31 mouse cellular contexts compared by ENCODE assay signal in the genomic region with DNA sequence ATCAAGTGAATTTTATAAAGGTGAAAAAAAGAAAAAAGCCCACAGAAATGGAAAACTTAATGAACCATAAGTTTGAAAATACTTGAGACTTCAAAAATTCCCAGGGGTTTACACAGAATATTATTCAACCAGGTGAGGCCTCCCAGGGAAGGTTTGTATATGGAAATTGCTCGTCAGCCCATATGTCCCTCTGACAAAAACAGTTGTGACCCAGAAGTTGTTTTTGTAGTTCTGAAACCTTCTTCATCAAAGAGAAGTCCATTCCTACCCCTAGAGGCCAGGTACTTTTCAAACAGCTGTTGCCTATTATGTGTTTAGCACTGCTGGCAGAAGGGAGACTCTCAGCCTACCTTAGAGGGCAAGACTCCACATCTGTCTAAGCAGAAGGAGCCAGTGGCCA.
"Had no signal": no experiment of that assay in that cellular context is flagged by ENCODE, and none has a peak within 500 bp of the region (broad histone marks: within the 10 kb centered on the region; RNA-seq: fewer than 3 reads in every experiment).

No protein-coding gene starts in this region.

- H3K27me3 ChIP-seq: heart, embryonic 12.5 days; heart, embryonic 13.5 days; heart, embryonic 15.5 days; hindbrain, embryonic 12.5 days; hindbrain, embryonic 13.5 days; hindbrain, embryonic 15.5 days; intestine, embryonic 15.5 days; kidney, embryonic 15.5 days had no signal

- DNase-seq: heart, postnatal 10 days; heart, postnatal 14 days; heart, postnatal 36 days; heart, postnatal 4 days; kidney, adult 11 months; kidney, adult 18-20 months; kidney, adult 2 months; kidney, adult 8-10 months; kidney, adult 9 months; kidney, postnatal 10 days; kidney, postnatal 14 days; kidney, postnatal 25 days; kidney, postnatal 36 days; kidney, postnatal 4 days; layer of hippocampus, adult 9-11 months; layer of hippocampus, postnatal 36 days had no signal

- H3K27ac ChIP-seq: heart, embryonic 13.5 days; heart, embryonic 15.5 days; hindbrain, embryonic 10.5 days; hindbrain, embryonic 12.5 days; hindbrain, embryonic 13.5 days; hindbrain, embryonic 14.5 days; hindbrain, embryonic 15.5 days; hindbrain, postnatal 0 days; intestine, embryonic 15.5 days; kidney, embryonic 15.5 days; kidney, postnatal 0 days; layer of hippocampus, adult 2 months; left cerebral cortex, adult 2 months had no signal

- H3K36me3 ChIP-seq: heart, embryonic 12.5 days; heart, embryonic 13.5 days; heart, embryonic 15.5 days; hindbrain, embryonic 10.5 days; hindbrain, embryonic 12.5 days; hindbrain, embryonic 13.5 days; hindbrain, embryonic 15.5 days; intestine, embryonic 15.5 days; kidney, embryonic 15.5 days had no signal

- H3K4me1 ChIP-seq: heart, embryonic 12.5 days; heart, embryonic 13.5 days; heart, embryonic 15.5 days; hindbrain, embryonic 10.5 days; hindbrain, embryonic 12.5 days; hindbrain, embryonic 13.5 days; hindbrain, embryonic 15.5 days; intestine, embryonic 15.5 days; kidney, embryonic 15.5 days had no signal

- H3K9ac ChIP-seq: heart, embryonic 12.5 days; heart, embryonic 13.5 days; heart, embryonic 15.5 days; hindbrain, embryonic 12.5 days; hindbrain, embryonic 13.5 days; hindbrain, embryonic 14.5 days; hindbrain, embryonic 15.5 days; intestine, embryonic 15.5 days; kidney, embryonic 15.5 days had no signal

- H3K4me2 ChIP-seq: heart, embryonic 11.5 days; heart, embryonic 12.5 days; heart, embryonic 13.5 days; heart, embryonic 15.5 days; hindbrain, embryonic 12.5 days; hindbrain, embryonic 13.5 days; hindbrain, embryonic 14.5 days; hindbrain, embryonic 15.5 days; intestine, embryonic 15.5 days; kidney, embryonic 15.5 days had no signal

- H3K9me3 ChIP-seq: heart, embryonic 12.5 days; heart, embryonic 13.5 days; heart, embryonic 15.5 days; hindbrain, embryonic 10.5 days; hindbrain, embryonic 12.5 days; hindbrain, embryonic 13.5 days; hindbrain, embryonic 15.5 days; intestine, embryonic 15.5 days; kidney, embryonic 15.5 days had no signal

- H3K4me3 ChIP-seq: heart, embryonic 12.5 days; heart, embryonic 13.5 days; heart, embryonic 15.5 days; hindbrain, embryonic 10.5 days; hindbrain, embryonic 12.5 days; hindbrain, embryonic 13.5 days; hindbrain, embryonic 15.5 days; intestine, embryonic 15.5 days; kidney, embryonic 15.5 days; layer of hippocampus, adult 2 months; left cerebral cortex, adult 2 months had no signal
